Mouse (Mus musculus): ENCODE data around the gene Cftr.

Gene Cftr

DNA sequence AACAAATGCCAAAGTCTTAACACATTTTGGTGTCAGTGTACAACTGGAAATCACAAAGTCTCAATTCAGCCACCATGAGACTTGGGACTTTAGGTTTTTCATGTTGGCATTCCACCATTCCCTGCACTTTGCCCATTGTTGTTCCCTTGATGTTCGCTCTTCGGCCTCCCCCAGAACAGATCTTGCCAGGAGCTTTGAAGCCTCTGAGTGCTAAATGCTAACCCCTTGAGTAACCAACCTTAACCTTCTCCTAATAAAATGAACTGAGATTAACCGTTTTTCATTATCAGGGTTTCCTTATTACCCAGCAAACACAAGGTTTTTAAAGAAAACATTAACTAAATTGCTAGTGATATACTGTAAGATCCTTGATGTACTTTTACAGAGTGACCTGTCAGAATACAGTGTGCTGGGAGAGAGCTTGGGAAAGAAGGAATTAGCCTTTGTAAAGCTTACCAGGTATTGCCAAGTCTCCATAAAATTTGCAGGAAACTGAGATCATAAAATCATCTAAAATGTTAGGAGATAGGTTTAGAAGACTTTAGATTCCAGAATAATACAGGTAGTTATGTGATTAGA lies 144.0 kb downstream of the Cftr start:
- no peak for DNase-seq (ENCODE audit: low spot score)

DNA sequence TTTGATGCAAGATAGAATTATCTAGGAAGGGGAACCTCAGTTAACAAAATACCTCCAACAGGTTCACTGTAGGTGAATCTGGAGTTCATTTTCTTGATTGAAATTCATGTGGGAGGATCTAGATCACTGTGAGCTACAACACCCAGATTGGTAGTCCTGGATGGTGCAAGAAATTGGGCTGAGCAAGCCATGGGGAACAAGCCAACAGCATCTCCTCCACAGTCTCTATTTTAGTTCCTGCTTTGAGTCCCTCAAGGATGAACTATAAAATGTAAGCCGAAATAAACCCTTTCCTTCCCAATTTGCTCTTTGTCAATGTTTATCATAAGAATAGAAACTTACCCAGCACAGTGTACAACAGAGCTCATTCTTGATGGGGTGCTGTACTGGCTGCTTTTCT lies 152.5 kb downstream of the Cftr start:
- DNase-seq (ENCODE audit: low spot score) = no peak

DNA sequence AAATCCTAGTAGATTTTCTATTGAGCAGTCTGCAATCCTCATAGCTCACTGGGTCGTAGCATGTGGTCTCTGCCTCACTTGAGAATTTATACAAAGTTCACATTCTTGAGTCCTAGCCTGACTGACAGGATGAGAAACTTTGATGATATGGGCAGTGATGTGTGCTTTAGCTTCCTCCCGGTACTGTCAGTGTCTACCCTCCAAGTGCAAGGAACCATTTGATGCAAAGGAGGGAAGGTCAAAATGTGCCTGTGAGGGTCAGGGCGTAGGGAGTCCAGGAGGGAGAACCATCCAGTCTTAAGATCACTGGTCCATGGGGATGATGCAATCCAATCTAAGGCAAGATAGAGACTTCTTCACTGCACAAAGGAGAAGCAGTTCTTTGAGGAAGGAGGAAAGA lies 164.9 kb downstream of the Cftr start:
- DNase-seq (ENCODE audit: low spot score) = no peak

DNA sequence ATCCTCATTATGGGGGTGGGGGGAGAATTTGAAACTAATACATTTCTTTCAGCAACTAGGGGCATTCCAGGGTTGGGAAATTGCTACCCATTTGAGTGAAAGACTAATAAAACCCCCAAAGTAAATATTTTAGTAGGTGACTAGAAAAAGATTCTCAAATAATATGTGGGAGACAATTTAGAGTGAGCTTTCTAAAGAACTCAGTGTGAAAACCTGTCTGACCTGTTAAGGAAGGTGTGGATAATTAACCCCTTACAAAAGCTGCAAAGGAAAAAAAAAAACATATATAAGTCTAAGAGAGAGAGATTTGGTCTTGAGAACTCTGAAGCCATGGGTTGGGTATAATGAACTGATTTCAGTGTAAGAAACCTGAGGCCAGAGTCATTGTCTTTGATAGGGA lies 167.8 kb downstream of the Cftr start:
- DNase-seq (ENCODE audit: low spot score) = no peak

DNA sequence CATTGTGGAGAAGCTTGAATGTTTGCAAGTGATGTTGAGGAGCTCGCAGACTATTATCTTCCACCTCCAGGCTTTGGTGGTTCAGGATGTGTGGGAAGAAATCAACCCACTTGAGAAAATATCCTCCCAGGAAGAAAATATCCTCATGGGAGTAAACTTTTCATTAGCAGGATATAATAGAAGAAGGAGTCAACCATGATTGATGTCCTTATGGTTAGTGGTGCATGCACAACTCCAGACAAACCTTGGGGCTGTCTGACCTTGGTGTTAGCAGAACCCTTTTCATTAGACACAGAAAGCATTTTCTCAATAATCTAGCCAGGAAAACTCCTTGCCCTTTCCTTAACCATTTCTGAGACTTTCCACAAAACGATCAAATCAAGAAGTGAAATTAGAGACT lies 173.8 kb downstream of the Cftr start:
- DNase-seq (ENCODE audit: low spot score) = no peak

DNA sequence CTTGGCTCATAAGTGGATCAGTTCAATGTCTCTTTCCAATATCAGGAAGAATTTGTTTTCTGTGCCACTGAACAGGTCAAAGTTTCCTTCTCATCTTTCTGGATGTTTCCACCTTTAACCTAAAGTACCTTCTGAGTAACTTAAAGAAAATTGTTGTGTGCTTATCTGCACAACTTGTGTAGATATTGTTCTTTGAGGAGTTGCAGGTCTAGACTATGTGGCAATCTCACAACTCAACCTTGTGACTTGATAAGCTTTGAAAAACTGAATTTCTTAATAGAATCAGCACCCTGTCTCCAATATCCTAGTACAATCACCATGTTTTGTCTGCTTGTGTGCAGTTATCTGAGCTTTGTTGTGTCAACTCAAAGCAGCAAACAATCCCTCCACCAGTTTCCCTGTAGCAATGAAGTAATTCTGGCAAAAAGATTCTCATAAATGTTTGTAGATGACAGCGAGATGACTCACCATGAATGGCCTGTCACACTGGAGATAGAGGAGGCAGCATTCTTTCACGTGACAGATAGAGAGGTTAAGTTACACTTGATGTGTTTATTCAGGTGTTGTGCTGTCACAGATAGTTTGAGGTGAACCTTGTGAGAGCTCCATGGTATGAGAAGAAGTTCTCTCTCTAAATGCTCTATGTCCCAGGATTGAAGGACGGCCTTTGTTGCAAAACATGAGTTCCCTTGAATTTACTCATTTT lies 178.8 kb downstream of the Cftr start:
- no peak for DNase-seq (ENCODE audit: low spot score)

DNA sequence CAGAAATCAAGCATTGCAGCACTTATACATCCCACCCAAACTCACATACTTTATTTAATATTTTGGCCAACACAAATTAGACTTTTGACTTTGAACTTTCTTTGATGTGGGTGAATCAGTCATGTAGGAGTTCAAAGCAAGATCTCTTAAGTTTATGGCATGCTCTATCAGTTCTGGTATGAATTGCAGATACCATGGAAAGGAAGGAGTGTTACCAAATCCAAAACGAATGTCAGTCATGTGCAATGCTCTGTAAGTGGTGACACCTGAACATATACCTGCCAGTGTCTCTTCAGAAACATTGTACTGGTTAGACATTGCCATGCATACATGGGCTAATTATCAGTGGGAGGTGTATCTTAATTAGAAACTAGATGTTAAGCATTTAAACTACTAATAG lies 189.7 kb downstream of the Cftr start:
- no peak for DNase-seq (ENCODE audit: low spot score)

DNA sequence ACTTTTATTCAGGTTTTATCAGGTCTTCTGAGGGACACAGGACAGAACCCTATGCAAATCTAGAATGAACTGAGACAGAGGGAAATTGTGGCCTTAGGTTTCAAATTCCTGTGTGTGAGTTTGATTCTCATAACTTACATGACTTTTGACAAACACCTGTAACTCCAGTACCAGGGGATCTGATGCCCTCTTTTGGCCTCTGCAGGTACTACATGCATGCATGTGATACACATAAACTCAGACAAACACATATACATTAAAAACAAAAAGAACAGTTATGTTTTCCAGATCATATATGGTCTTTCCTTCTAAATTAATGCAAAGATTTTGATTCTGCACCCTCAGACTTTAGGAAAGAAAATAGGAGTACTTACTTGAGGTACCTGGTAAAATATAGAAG lies 190.5 kb downstream of the Cftr start:
- DNase-seq (ENCODE audit: low spot score) = no peak

DNA sequence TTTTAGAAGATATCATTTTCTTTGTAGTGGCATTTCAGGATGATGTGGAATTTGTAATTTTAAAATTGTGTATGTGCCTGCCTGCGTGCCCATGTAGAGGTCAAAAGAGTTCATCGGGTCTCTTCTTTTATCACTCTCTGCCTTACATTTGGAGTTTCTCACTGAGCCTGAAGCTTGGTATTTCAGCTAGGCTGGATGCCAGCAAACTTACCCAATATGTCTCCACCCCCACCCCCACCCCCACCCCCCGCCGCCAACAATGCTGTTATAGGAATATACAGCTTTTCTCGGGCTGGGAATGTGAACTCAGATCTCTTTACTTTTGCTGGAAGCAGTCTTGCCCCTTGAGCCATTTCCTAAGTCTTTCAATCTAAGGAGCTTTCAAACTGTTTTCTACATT lies 191.7 kb downstream of the Cftr start:
- no peak for DNase-seq (ENCODE audit: low spot score)

DNA sequence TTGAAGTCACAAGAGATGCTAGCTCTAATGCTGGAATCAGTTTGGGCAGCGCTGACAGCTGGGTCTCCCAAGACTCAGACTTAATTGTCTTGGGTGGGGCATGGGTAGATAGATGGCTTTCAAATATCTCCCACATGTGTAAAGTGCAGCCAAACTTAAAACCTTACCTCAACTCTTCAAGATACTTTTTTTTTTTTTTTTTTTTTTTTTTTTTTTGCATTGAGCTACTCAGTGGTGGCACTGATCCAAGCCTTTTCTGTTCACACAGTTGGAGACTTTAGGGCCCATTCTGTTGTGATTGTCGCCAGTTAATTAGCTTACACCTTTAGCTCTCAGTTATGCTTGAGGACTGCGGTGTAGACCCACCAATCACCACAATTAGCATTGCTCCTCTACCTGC lies 198.6 kb downstream of the Cftr start:
- DNase-seq (ENCODE audit: low spot score) = no peak

DNA sequence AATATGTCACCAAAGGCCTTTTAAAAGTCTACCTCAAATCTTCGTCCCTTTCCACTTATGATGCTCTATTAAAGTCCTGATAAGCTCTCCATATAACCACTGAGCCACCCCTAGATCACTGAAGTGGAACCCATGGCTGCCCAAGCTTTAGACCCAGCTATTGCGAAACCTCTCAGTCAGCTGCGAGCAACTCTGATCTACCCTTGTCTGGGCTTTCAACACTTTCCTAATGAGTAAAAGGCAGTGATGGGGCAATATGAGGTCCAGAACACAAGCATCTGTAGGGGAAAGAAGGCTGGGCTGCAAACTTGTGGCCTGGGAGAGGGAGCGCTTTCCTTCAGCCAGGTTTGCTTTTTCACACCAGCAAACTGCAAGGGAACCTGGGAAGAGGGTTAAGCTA lies 199.2 kb downstream of the Cftr start:
- no peak for DNase-seq (ENCODE audit: low spot score)

Measured in ovary, postnatal 10 days (tissue).